Mouse (Mus musculus) heart, adult 9 months (tissue): Measurements from ENCODE around the gene Sh3bp1.

Experiments
- DNase-seq, 2 experiments: peaks; one replicate each; pipeline ENCODE4 v3.0.0; 2022; ENCODE audit warnings: low spot score in 2 of 2

The Sh3bp1 gene

GRCm38 (mm10) chr15:78899740-78900584, at the start of gene Sh3bp1:
Sh3bp1 (plus strand) TSS chr15:78899768.
- peak; percentile 60 to 65 for DNase-seq

GRCm38 (mm10) chr15:78850059-78850824, 49.3 kb upstream of the Sh3bp1 start:
- no peak for DNase-seq

DNA sequence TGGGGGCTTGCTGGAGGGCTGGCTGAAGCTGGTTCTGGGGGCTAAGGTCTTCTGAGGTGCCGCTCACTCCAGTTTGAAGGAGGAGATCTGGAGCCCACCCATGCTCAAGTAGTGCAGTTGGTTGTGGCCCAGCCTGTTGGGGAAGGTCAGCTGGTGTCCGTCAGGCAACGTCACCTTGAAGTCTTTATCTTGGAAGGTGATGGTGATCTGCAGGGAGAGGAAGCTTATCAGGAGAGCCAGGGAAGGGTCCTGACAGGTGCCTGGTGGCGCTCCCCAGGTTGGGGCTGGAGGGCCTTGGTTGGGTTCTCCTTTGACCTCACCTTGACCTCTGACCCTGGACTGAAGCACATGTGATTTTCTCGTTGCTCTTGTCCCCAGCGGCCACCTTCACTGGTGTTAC, 48.6 kb upstream of the Sh3bp1 start:
- DNase-seq: no peak

GRCm38 (mm10) chr15:78851505-78852153, 47.9 kb upstream of the Sh3bp1 start:
- DNase-seq: peak; percentile 83 to 92

- no peak for DNase-seq
These were observed 44.1 kb upstream of the Sh3bp1 start, which contains the start of gene Lgals2 for GRCm38 (mm10) chr15:78855303-78855965. Lgals2 (minus strand) TSS chr15:78855529.

DNA sequence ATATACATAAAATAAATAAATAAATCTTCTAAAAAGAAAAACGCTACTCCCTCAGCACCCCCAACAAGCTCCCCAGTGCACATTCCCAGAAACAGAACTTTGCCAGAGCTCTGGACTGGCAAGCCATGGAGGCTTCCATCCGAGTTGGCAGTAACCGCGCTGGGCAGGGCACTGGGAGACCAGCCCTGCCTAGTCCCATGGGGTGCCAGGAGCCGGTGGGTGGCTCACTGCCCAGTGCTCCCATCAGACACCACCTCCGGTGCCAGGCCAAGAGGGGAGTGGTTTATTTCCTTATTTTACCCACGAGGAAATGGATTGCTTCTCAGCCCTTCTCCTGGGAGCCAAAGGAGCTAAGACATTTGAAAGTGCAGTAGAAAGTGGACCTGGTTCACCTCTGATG, 42.6 kb upstream of the Sh3bp1 start:
- DNase-seq: no peak

- DNase-seq: no peak
These were observed 40.3 kb upstream of the Sh3bp1 start for GRCm38 (mm10) chr15:78859311-78859710.

GRCm38 (mm10) chr15:78859714-78860113, 39.9 kb upstream of the Sh3bp1 start:
- DNase-seq: no peak

DNA sequence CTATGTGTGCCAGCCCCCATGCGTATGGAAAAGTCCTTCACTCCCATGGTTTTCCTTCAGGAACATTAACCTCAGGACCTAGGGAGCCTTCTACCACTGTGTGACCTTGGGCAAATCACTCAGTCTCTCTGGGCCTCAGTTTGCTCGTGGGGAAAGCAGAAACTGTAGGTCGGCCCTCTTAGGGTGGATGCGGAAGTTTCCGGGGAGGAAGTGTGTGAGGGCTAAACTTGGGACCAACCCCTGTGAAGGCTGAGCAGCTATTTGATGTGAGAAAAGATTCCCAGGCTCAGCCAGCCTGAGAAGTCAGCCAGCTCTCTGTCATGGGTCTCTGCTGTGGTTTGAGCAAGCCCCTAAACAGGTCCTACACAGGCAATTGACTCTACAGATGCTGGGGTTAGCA, 37.3 kb upstream of the Sh3bp1 start:
- DNase-seq: no peak

DNA sequence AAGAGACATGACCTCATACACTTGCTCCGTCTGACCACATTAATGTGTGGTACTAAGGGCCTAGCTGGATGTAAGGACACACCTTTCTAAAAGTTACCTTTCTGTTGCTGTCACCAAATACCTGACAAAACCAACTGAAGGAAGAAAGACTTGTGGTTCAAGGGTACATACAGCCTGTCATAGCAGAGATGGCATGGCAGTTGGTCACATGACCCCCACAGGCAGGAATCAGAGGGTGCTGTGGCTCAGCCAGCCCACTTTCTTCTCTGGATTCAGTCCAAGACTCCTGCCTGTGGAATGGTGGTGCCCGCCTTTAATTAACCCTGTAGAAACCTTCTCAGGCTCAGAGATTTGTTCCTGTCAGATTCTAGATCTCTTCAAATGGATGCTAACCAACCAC, 36.4 kb upstream of the Sh3bp1 start:
- DNase-seq: no peak

DNA sequence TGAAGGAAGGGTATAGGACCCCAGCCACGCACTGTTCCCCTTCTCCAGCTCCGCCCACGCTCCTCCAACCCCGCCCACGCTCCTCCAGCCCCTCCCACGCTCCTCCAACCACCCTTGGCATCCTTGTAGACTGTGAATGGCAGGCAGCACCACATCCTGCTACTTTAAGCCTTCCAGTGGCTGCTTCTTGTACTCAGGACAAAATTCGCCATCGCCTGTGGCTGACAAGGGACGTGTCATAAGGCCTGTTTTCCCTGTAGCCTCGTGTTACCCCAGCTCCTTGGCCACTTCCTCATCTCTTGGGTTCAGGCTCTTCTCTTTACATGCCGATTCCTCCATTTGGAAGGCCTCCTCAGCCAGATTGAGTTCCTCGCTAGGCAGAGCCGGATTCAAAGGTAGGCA, 35.7 kb upstream of the Sh3bp1 start:
- DNase-seq: no peak

- peak; percentile 54 to 66 for DNase-seq
These were observed 31.2 kb upstream of the Sh3bp1 start for GRCm38 (mm10) chr15:78868398-78868797.

DNA sequence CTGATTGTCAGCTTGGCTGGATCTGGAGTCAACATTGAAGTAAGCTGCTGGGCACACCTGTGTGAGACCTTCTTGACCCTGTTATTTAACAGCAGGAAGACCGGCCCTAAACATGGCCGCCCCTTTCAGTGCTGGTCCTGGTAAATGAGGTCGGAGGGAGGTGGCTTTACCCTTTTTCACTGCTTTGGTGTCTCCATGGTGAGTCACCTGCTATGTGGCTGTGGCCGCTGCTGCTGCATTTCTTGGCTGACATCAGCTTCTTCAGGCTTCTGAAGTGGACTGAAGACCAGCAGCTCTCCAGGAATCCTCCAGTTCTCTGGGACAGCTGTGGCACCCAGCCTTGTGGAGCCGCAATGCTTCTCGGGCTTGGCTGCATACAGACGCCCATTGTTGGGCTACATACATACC, 30.7 kb upstream of the Sh3bp1 start:
- no peak for DNase-seq

DNA sequence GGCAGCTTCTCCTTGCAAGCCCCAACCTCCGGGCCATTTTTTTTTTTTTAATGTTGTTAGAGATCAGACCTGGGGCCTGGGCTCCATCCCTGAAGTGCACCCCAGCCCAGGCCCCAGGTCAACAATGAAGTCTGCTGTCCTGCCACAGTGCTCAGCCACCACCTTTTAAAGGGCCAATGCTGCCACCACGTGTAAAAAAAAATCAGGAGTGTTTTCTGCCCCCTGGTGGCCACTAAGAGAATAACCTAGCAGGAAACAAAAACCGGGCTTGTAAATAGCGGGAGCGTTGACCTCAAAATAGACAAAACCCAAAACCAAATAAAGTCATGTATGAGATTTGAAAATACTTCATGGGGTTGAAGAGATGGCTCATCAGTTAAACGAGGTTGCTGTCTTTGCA, 29.8 kb upstream of the Sh3bp1 start:
- DNase-seq: peak in 1 of 2 experiments; percentile 50

GRCm38 (mm10) chr15:78872021-78872608, 27.5 kb upstream of the Sh3bp1 start:
- no peak for DNase-seq

DNA sequence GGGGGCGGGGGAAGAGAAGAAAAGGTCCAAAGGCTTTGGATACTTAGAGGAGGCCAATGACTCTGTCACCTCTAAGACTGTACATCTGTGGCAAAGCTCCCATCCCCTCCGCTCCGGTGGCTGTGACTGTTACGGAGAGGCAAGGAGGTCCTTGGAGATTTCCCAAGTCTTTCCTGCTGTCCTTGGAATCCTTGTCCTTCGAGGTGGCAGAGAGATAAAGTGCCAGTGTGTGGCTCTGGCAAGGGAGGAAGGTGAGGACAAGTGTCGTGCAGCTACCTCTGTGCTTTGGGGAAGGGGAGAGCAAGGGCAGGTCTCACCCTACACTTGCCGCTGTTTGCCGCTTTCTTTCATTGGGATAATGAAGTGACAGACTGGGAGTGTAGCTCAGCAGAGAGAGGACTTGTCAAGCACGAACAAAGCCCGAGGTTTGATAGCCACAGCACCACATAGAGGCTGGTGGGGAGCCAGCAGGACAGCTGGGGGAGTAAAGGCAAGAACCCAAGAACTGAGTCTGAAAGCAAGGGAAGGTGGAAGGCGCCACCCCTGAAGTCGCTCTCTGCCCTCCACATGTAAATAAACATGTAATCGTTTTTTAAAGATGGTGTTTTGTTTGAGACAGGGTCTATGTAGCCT, 25.6 kb upstream of the Sh3bp1 start:
- no peak for DNase-seq

GRCm38 (mm10) chr15:78874989-78875388, 24.6 kb upstream of the Sh3bp1 start:
- DNase-seq: no peak

DNA sequence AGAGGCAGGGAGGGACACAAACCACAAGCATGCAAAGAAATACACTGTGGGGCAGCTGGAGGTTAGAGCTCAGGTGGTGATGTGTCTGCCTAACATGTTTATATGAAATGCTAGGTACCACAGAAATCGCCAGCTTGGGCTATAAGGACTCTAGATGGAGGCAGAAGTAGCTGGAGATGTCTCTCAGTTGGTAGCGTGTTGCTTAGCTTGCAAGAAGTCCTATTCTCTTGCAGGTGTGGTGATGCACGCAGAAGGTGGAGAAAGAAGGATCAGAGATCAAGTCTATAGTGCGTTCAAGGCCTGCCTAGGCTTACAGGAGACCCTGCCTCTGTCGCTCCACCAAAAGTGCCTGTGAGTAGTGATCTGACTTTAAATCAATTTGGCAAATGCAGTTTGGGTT, 24.0 kb upstream of the Sh3bp1 start:
- DNase-seq: no peak

DNA sequence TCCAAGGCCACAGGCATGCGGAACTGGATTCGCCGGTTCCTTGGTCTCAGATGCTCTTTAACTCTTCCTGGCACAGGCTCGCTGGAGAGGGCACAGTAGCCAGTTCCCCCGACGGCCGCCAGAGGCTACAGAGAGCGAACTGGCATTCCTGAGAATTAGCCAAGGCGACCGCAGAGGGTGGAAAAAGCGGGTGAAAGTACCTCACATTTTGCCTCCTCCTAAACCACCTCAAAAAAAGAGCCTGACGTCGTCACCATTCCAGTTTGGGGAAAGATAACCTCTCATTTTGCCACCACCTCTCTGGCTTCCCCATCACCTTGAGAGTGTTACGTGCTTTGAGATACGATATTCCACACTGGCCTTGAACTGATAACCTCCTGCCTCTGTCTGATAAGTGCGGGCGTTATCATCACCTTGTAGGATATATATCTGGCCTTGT, 23.3 kb upstream of the Sh3bp1 start:
- peak; percentile 59 to 74 for DNase-seq

DNA sequence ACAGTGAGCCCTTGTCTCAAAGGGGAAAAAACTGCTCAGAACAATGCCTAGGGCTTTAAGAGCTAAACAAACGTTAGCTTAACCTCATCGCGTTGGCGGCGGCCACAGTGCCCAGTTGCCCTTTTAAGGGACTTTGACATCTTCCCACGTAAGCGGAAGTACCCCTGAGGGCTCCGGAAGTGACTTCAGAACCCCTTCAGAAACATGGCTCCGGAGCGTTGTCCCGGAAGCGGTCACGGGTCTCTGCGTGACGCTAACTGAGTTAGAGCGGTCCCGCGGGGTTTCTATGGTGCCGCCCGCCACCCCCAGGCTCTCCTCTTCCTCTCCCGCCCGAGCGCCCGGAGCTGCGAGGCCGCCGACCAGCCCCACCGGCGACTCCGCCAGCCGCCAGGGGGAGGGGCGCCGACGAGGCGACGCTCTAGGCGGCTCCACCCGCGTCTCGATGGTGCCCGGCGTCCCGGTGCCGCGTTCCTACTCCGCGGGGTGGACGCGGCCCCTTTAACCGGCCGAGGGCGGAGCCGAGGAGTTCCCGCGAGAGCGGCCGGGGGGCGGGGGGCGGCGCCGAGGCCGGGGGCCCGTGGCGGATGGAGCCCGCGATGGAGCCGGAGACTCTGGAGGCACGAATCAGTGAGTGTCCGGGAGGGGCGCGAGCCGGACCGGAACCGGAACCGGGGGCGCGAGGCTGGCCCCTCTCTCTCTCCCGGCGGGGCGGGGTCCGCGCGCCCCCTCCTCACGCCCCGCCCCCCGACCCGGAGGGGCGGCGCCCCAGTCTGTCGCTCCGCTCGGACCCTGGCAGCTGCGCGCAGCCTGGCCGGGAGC, 22.4 kb upstream of the Sh3bp1 start, which contains the start of gene Gga1:
TSS of gene Gga1 (plus strand) at position 200 of the 819 bp plus-strand sequence.
- DNase-seq: peak; percentile 94 to 96
